Mouse (Mus musculus): Measurements from ENCODE around the gene Nol11. TPM values are rescaled to one million over a fixed set of nuclear protein-coding genes. Genes with fewer than 3 reads are reported as not detected.

Nol11 gene
- total RNA-seq, 2 experiments from 2014 or later = 74.6 to 75.7 TPM

DNA sequence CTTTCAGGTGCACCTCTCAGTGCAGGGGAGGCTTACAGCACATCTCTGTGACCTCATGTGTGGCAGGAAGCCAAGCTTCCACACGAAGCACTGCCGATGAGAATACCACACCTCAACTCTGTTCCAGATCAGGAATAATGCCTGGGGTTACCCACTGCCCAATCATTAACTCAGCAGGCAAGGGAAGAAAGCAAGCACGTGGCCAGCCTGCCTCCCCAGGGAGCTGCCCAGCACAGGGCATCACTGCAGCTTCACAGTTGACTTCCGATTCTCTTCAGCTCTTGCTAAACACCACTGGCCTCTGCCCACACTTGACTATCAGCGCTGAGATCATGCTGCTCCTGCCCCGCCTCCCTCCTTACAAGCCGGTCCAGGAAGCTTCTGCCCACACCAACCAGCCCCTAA, 64.9 kb downstream of the Nol11 start:
- peak; percentile 94 for ATAC-seq (replicated peaks; ENCODE audit: low FRiP score, low TSS enrichment, poor library complexity, severe bottlenecking)

GRCm38 (mm10) chr11:107117789-107118188, 71.4 kb downstream of the Nol11 start:
- no peak for ATAC-seq (replicated peaks; ENCODE audit: low FRiP score, low TSS enrichment, poor library complexity, severe bottlenecking)

Other genes with a start within 250 kb of the Nol11 start
- 179 and 203 TPM in 2 replicates for gene Kpna2, start 189.8 kb downstream of the Nol11 start, total RNA-seq (2014; fragmentation: Nextera tagmentation)
- gene Kpna2, start 189.8 kb downstream of the Nol11 start, total RNA-seq (2017) = 146 and 149 TPM in 2 replicates
- gene 1810010H24Rik, start 163.7 kb downstream of the Nol11 start, total RNA-seq (2014; fragmentation: Nextera tagmentation) = 1.7 TPM in 1 of 2 replicates, not detected in the other
- 1.3 TPM in 1 of 2 replicates, not detected in the other for gene 1810010H24Rik, start 163.7 kb downstream of the Nol11 start, total RNA-seq (2017)
- 80.7 and 83.9 TPM in 2 replicates for gene Bptf, start 57.3 kb downstream of the Nol11 start, total RNA-seq (2014; fragmentation: Nextera tagmentation)
- gene Bptf, start 57.3 kb downstream of the Nol11 start, total RNA-seq (2017) = 46.5 and 49.6 TPM in 2 replicates